Comparison of ENCODE assay signal across 23 mouse cellular contexts in the genomic region with DNA sequence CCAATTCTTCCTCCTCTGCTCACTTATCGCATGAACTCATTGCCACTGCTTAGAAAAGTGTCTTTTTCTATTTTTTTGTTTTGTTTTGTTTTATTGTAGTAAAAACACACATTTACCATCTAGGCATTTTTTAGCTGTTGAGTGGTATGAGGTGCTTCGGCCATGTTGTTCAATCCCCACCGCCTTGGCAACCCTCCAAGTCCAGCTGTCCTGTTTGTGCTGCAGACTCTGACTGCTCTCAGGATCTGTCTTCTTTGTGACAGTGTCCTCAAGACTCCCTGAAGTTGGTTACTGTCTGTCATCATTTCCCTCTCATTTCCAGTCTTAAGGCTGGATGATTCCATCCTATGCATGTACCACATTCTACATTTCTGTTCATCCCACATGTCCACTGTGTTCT.
DNase-seq lines count a peak whose midpoint lies in the region; ATAC-seq lines count a peak whose summit lies in the region.
"Had no signal": no experiment of that assay in that cellular context is flagged by ENCODE, and none has a peak within 500 bp of the region (broad histone marks: within the 10 kb centered on the region; RNA-seq: fewer than 3 reads in every experiment).

No protein-coding gene starts in this region.

- intact Hi-C loops in heart, postnatal 10 days (cut with DNase I) = no loop called here
- intact Hi-C loops in heart, postnatal 36 days (cut with DNase I) = no loop called here

- H3K4me2 ChIP-seq in limb, embryonic 11.5 days (ENCODE audit: low read depth, severe bottlenecking) = no peak overlapping the region
- H3K4me2 ChIP-seq in midbrain, embryonic 11.5 days = no peak overlapping the region
- no peak overlapping the region for H3K4me2 ChIP-seq in midbrain, embryonic 16.5 days (ENCODE audit: low read length)
- H3K4me2 ChIP-seq: embryonic facial prominence, embryonic 13.5 days; embryonic facial prominence, embryonic 15.5 days; forebrain, embryonic 12.5 days had no signal

- peak; percentile 79 for DNase-seq in heart, adult 11 months
- no peak for DNase-seq in heart, postnatal 10 days
- DNase-seq in heart, postnatal 4 days = peak; percentile 24
- DNase-seq in heart, postnatal 36 days = no peak
- peak; percentile 7 for DNase-seq in limb, embryonic 11.5 days (ENCODE audit: low spot score)
- DNase-seq in limb, embryonic 10.5 days (ENCODE audit: low spot score) = no peak
- peak; percentile 47 for DNase-seq in midbrain, embryonic 11.5 days (ENCODE audit: low spot score, missing footprints)
- DNase-seq: adrenal gland, adult 2 months; adrenal gland, postnatal 10 days; adrenal gland, postnatal 25 days; cerebellum, adult 11-12 months; cerebellum, adult 2 months; cerebellum, adult 9-10 months; cerebellum, postnatal 36 days; embryo, embryonic 11 days had no signal

- H3K36me3 ChIP-seq in limb, embryonic 11.5 days (ENCODE audit: control insufficient read depth, insufficient read depth, low read length) = no peaks in the 10 kb centered on the region
- H3K36me3 ChIP-seq in limb, embryonic 10.5 days = no peaks in the 10 kb centered on the region
- no peaks in the 10 kb centered on the region for H3K36me3 ChIP-seq in midbrain, embryonic 11.5 days (ENCODE audit: control insufficient read depth, insufficient read depth, low read length)
- no peaks in the 10 kb centered on the region for H3K36me3 ChIP-seq in midbrain, embryonic 16.5 days (ENCODE audit: control insufficient read depth, insufficient read depth, low read length)
- H3K36me3 ChIP-seq: embryonic facial prominence, embryonic 13.5 days; embryonic facial prominence, embryonic 15.5 days; forebrain, embryonic 10.5 days; forebrain, embryonic 12.5 days had no signal

- no peaks in the 10 kb centered on the region for H3K4me1 ChIP-seq in limb, embryonic 11.5 days (ENCODE audit: control insufficient read depth, insufficient read depth, low read length)
- H3K4me1 ChIP-seq in limb, embryonic 10.5 days = peaks cover 8% of the 10 kb centered on the region; the same call in 1 of the 2 replicates
- no peaks in the 10 kb centered on the region for H3K4me1 ChIP-seq in midbrain, embryonic 11.5 days (ENCODE audit: control insufficient read depth, insufficient read depth, low read length)
- no peaks in the 10 kb centered on the region for H3K4me1 ChIP-seq in midbrain, embryonic 16.5 days (ENCODE audit: control insufficient read depth, insufficient read depth, low read length)

- no peak overlapping the region for H3K9ac ChIP-seq in limb, embryonic 11.5 days (ENCODE audit: low read length)
- H3K9ac ChIP-seq in midbrain, embryonic 11.5 days (ENCODE audit: low read length) = no peak overlapping the region
- no peak overlapping the region for H3K9ac ChIP-seq in midbrain, embryonic 16.5 days (ENCODE audit: low read depth, low read length)
- H3K9ac ChIP-seq: embryonic facial prominence, embryonic 13.5 days; embryonic facial prominence, embryonic 15.5 days; forebrain, embryonic 12.5 days had no signal

- H3K9me3 ChIP-seq in limb, embryonic 11.5 days (ENCODE audit: control insufficient read depth, low read length) = no peaks in the 10 kb centered on the region
- no peaks in the 10 kb centered on the region for H3K9me3 ChIP-seq in limb, embryonic 10.5 days (replicated peaks)
- H3K9me3 ChIP-seq in midbrain, embryonic 11.5 days (ENCODE audit: control insufficient read depth, low read length) = no peaks in the 10 kb centered on the region
- H3K9me3 ChIP-seq in midbrain, embryonic 16.5 days (replicated peaks; ENCODE audit: control insufficient read depth, low read length, poor library complexity, severe bottlenecking) = no peaks in the 10 kb centered on the region
- H3K9me3 ChIP-seq: embryonic facial prominence, embryonic 13.5 days; embryonic facial prominence, embryonic 15.5 days; forebrain, embryonic 10.5 days; forebrain, embryonic 12.5 days had no signal

- no peak overlapping the region for H3K4me3 ChIP-seq in limb, embryonic 11.5 days (ENCODE audit: low read depth, low read length)
- no peak overlapping the region for H3K4me3 ChIP-seq in limb, embryonic 10.5 days
- H3K4me3 ChIP-seq in midbrain, embryonic 11.5 days (ENCODE audit: low read depth, low read length) = no peak overlapping the region
- no peak overlapping the region for H3K4me3 ChIP-seq in midbrain, embryonic 16.5 days (ENCODE audit: low read depth, low read length)
- H3K4me3 ChIP-seq: embryonic facial prominence, embryonic 13.5 days; embryonic facial prominence, embryonic 15.5 days; erythroblast, embryonic 14.5 days; forebrain, embryonic 10.5 days; forebrain, embryonic 12.5 days had no signal

- no peak for ATAC-seq in limb, embryonic 11.5 days (ENCODE audit: insufficient number of reproducible peaks, low FRiP score, low TSS enrichment, low read depth)
- ATAC-seq in midbrain, embryonic 11.5 days (ENCODE audit: low FRiP score) = no peak
- ATAC-seq in midbrain, embryonic 16.5 days = no peak
- ATAC-seq: forebrain, embryonic 14.5 days; forebrain, embryonic 16.5 days had no signal

- H3K27ac ChIP-seq in limb, embryonic 11.5 days (replicated peaks; ENCODE audit: low read depth, low read length) = no peak overlapping the region
- H3K27ac ChIP-seq in limb, embryonic 10.5 days = no peak overlapping the region
- no peak overlapping the region for H3K27ac ChIP-seq in midbrain, embryonic 11.5 days (ENCODE audit: low read depth, low read length)
- H3K27ac ChIP-seq in midbrain, embryonic 16.5 days (ENCODE audit: low read length) = no peak overlapping the region
- H3K27ac ChIP-seq: embryonic facial prominence, embryonic 13.5 days; embryonic facial prominence, embryonic 15.5 days; forebrain, embryonic 10.5 days; forebrain, embryonic 12.5 days had no signal

- WGBS in limb, embryonic 11.5 days = 98% methylated on average over 3 of the region's 3 CpGs
- WGBS in limb, embryonic 10.5 days = 96% methylated on average over 3 of the region's 3 CpGs
- WGBS in midbrain, embryonic 11.5 days = 94% methylated on average over 3 of the region's 3 CpGs
- WGBS in midbrain, embryonic 16.5 days = 91% methylated on average over 3 of the region's 3 CpGs

- no peaks in the 10 kb centered on the region for H3K27me3 ChIP-seq in limb, embryonic 11.5 days (ENCODE audit: control insufficient read depth, insufficient read depth, low read length)
- no peaks in the 10 kb centered on the region for H3K27me3 ChIP-seq in limb, embryonic 10.5 days (ENCODE audit: low read depth, poor library complexity, severe bottlenecking)
- no peaks in the 10 kb centered on the region for H3K27me3 ChIP-seq in midbrain, embryonic 11.5 days (ENCODE audit: control insufficient read depth, insufficient read depth, low read length)
- H3K27me3 ChIP-seq in midbrain, embryonic 16.5 days (ENCODE audit: control insufficient read depth, insufficient read depth, low read depth, low read length) = no peaks in the 10 kb centered on the region
- H3K27me3 ChIP-seq: embryonic facial prominence, embryonic 13.5 days; embryonic facial prominence, embryonic 15.5 days; forebrain, embryonic 12.5 days had no signal

Comparison
In these comparisons a context has a peak if more than half of its experiments do, and no peak if none do; other contexts are left out.
1. DNase-seq: peak in heart, adult 11 months (single experiment), heart, postnatal 4 days (single experiment), limb, embryonic 11.5 days (single experiment) and midbrain, embryonic 11.5 days (single experiment); none in heart, postnatal 10 days (0 of 2), heart, postnatal 36 days (0 of 2) and limb, embryonic 10.5 days (single experiment).